Mouse (Mus musculus) intestine, embryonic 15.5 days (tissue): ENCODE measurements around the gene Ppp1r14c. TPM values are rescaled to one million over a fixed set of nuclear protein-coding genes. Genes with fewer than 3 reads are reported as not detected.
A peak's percentile ranks its signal among the peaks of the same experiment; 100 is the strongest.

Experiments used
- ATAC-seq: fragments of 200-750 bp; cut with Nextera tagmentation; 2 replicates; pipeline ENCODE4 v1.8.0; 2017; ENCODE audit warnings: moderate TSS enrichment, moderate library complexity
- H3K27ac ChIP-seq: fragments of 300-500 bp; sonication (generic); 2 replicates; pipeline ENCODE4 v1.5.1; 2015; ENCODE audit warnings: mild to moderate bottlenecking, inconsistent platforms
- H3K27me3 ChIP-seq: fragments of 300-500 bp; sonication (generic); replicated peaks from 2 replicates; pipeline ENCODE4 v1.6.1; 2015; ENCODE audit warnings: inconsistent platforms
- H3K36me3 ChIP-seq: fragments of 300-500 bp; sonication (generic); 2 replicates; pipeline ENCODE4 v1.6.1; 2015; ENCODE audit warnings: inconsistent platforms
- H3K4me1 ChIP-seq: fragments of 300-500 bp; sonication (generic); replicated peaks from 2 replicates; pipeline ENCODE4 v1.6.1; 2015; ENCODE audit warnings: inconsistent platforms
- H3K4me2 ChIP-seq: fragments of 300-500 bp; sonication (generic); replicated peaks from 2 replicates; pipeline ENCODE4 v1.6.1; 2015; ENCODE audit warnings: mild to moderate bottlenecking, inconsistent platforms
- H3K4me3 ChIP-seq: fragments of 300-500 bp; sonication (generic); replicated peaks from 2 replicates; pipeline ENCODE4 v1.5.1; 2015; ENCODE audit warnings: inconsistent platforms
- H3K9ac ChIP-seq: fragments of 300-500 bp; sonication (generic); 2 replicates; pipeline ENCODE4 v1.6.1; 2015; ENCODE audit warnings: inconsistent platforms
- H3K9me3 ChIP-seq: fragments of 300-500 bp; sonication (generic); 2 replicates; pipeline ENCODE4 v1.6.1; 2016; ENCODE audit warnings: inconsistent platforms
- WGBS: fragments of 180-500 bp; shearing (Covaris S2); methylation state at CpG from one replicate; pipeline ENCODE4 v1.1.7; 2015; 5-methylcytosine and 5-hydroxymethylcytosine counted together
- polyA plus RNA-seq: library from polyadenylated mRNA; unstranded; fragments of >200 nt; fragmentation: Nextera tagmentation; extraction: Ambion mirVana; gene quantifications from 2 replicates; pipeline ENCODE4 v1.2.1, GENCODE M21; 2015

The Ppp1r14c gene
- polyA plus RNA-seq, 1 experiment from 2014 or later, result 2.4 TPM

DNA sequence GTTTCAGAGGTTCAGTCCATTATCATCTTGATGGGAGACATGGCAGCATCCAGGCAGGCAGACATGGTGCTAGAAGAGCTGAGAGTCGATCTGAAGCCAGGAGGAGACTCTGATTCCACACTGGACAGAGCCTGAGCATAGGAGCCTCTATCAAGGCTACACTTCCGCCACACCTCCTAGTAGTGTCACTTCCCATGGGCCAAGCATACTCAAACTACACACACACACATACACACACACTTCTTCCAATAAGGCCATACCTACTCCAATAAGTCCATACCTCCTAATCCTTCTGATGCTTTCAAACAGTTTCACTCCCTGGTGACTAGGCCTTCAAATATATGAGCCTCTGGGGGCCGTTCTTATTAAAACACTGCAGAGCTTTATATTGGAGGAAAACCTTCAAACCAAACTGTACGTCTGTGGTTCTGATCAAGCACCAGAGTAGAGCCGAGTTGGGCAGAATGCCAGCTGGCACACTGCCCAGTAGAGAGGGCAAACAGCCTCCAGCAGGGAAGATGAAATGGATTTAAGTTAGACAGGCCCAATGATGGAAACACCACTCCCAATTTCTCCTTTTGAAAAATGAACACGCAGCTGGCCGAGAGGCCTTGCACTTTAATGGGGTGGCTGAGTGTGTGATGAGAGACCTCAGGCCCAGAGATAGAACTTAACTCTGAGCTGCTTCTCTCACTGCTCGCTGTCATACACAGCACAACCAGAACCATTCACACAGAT, 141.8 kb downstream of the Ppp1r14c start:
- peak; percentile 79 for ATAC-seq
- peak overlapping the region; percentile 14; the same call in 1 of the 2 replicates for H3K27ac ChIP-seq
- H3K36me3 ChIP-seq, result no peaks in the 10 kb centered on the region
- no peaks in the 10 kb centered on the region for H3K27me3 ChIP-seq
- no peak overlapping the region for H3K4me2 ChIP-seq
- no peak overlapping the region for H3K4me3 ChIP-seq
- 0 out of 2 replicates have a peak, but pooled peaks cover 6% of the 10 kb centered on the region for H3K4me1 ChIP-seq
- WGBS, result 46% methylated on average over 8 of the region's 8 CpGs
- H3K9ac ChIP-seq, result no peak overlapping the region
- no peaks in the 10 kb centered on the region for H3K9me3 ChIP-seq

GRCm38 (mm10) chr10:3508222-3508588, 142.3 kb downstream of the Ppp1r14c start:
- peak; percentile 4; the same call in 1 of the 2 replicates for ATAC-seq
- no peaks in the 10 kb centered on the region for H3K36me3 ChIP-seq
- H3K9me3 ChIP-seq, result no peaks in the 10 kb centered on the region
- no peak overlapping the region for H3K4me2 ChIP-seq
- H3K27me3 ChIP-seq, result no peaks in the 10 kb centered on the region
- H3K4me3 ChIP-seq, result no peak overlapping the region
- H3K27ac ChIP-seq, result no peak overlapping the region
- 0 out of 2 replicates have a peak, but pooled peaks cover 6% of the 10 kb centered on the region for H3K4me1 ChIP-seq
- H3K9ac ChIP-seq, result no peak overlapping the region
- WGBS, result 75% methylated on average over 2 of the region's 2 CpGs

GRCm38 (mm10) chr10:3508746-3509145, 142.9 kb downstream of the Ppp1r14c start:
- no peak for ATAC-seq
- no peaks in the 10 kb centered on the region for H3K27me3 ChIP-seq
- WGBS, result 67% methylated on average over 2 of the region's 2 CpGs

GRCm38 (mm10) chr10:3509663-3510277, 143.9 kb downstream of the Ppp1r14c start:
- Histone ChIP-seq H3K36me3 (no peaks in the 10 kb centered on the region), H3K27ac (no peak overlapping the region), H3K4me1 (0 out of 2 replicates have a peak, but pooled peaks cover 6% of the 10 kb centered on the region), H3K4me3 (no peak overlapping the region), H3K27me3 (no peaks in the 10 kb centered on the region), H3K9ac (no peak overlapping the region), H3K4me2 (no peak overlapping the region), H3K9me3 (no peaks in the 10 kb centered on the region)
- 59% methylated on average over 7 of the region's 7 CpGs for WGBS
- ATAC-seq, result no peak

More at GRCm38 (mm10) chr10:3508746-3509145, 142.9 kb downstream of the Ppp1r14c start:
- Histone ChIP-seq H3K36me3 (no peaks in the 10 kb centered on the region), H3K9me3 (no peaks in the 10 kb centered on the region), H3K27ac (no peak overlapping the region), H3K4me1 (0 out of 2 replicates have a peak, but pooled peaks cover 6% of the 10 kb centered on the region), H3K9ac (no peak overlapping the region), H3K4me3 (no peak overlapping the region), H3K4me2 (no peak overlapping the region)

- H3K36me3 ChIP-seq, result no peaks in the 10 kb centered on the region
- no peaks in the 10 kb centered on the region for H3K9me3 ChIP-seq
- WGBS, result 62% methylated on average over 3 of the region's 3 CpGs
- no peak for ATAC-seq
- H3K27me3 ChIP-seq, result no peaks in the 10 kb centered on the region
- H3K9ac ChIP-seq, result no peak overlapping the region
- no peak overlapping the region for H3K4me3 ChIP-seq
- no peak overlapping the region for H3K4me2 ChIP-seq
- 0 out of 2 replicates have a peak, but pooled peaks cover 6% of the 10 kb centered on the region for H3K4me1 ChIP-seq
- H3K27ac ChIP-seq, result no peak overlapping the region
Observed at GRCm38 (mm10) chr10:3510486-3510885, 144.6 kb downstream of the Ppp1r14c start.

DNA sequence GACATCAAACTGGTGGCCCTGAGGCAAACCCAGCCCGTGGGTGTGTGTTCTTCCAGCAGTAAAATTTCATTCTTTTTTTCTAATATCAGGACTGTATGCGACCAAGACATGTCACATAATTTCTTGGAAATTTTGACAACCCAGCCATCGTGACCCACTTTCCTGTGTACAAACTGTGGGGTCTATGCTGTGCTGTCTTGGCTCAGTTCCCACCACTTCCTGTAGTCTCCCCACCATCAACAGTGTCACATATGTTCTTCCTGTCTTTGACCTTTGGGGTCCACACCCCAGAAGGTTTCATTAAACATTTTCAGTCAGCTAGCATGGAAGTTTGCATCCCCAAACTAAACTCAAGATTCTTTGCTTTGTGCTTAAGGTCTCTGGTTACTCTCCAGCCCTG, 145.5 kb downstream of the Ppp1r14c start:
- H3K27ac ChIP-seq, result no peak overlapping the region
- 61% methylated on average over 3 of the region's 3 CpGs for WGBS

DNA sequence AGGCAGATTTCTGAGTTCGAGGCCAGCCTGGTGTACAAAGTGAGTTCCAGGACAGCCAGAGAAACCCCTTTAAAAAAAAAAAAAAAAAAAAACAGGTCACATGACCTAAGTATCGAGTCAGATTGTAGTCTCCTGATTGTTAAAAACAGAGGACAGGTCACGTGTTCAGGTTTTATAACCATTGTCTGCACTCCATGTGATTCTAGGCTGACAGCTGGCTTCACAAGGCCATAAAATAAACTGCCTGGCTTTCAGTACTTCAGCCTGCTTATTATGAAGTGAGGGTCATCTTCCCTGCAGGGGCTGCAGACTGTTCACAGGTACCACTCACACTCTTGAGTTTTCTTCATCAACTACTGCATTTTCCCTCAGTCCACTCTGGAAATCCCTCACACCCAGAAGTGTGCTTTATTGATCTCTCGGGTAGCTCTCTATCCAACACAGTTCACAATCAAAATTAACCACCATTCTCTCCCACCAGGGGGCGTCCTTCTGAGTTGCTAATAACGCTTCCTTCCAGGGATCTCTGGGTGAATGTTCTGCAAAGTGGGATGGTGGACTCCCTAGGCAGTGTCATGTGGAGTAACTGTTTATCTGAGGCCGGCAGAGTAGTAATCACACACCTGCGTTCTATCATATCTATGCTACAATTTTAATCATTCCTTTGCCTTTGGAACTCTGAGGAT, 146.9 kb downstream of the Ppp1r14c start:
- Histone ChIP-seq H3K4me2 (no peak overlapping the region), H3K4me1 (0 out of 2 replicates have a peak, but pooled peaks cover 6% of the 10 kb centered on the region), H3K27ac (no peak overlapping the region), H3K9me3 (no peaks in the 10 kb centered on the region), H3K4me3 (no peak overlapping the region), H3K27me3 (no peaks in the 10 kb centered on the region), H3K36me3 (no peaks in the 10 kb centered on the region), H3K9ac (no peak overlapping the region)
- peak; percentile 26; the same call in 1 of the 2 replicates for ATAC-seq
- 73% methylated on average over 8 of the region's 8 CpGs for WGBS

More for the DNA sequence above, 145.5 kb downstream of the Ppp1r14c start:
- 0 out of 2 replicates have a peak, but pooled peaks cover 6% of the 10 kb centered on the region for H3K4me1 ChIP-seq
- H3K27me3 ChIP-seq, result no peaks in the 10 kb centered on the region
- no peak overlapping the region for H3K9ac ChIP-seq
- H3K4me3 ChIP-seq, result no peak overlapping the region
- no peaks in the 10 kb centered on the region for H3K36me3 ChIP-seq
- no peaks in the 10 kb centered on the region for H3K9me3 ChIP-seq
- no peak overlapping the region for H3K4me2 ChIP-seq
- ATAC-seq, result no peak

DNA sequence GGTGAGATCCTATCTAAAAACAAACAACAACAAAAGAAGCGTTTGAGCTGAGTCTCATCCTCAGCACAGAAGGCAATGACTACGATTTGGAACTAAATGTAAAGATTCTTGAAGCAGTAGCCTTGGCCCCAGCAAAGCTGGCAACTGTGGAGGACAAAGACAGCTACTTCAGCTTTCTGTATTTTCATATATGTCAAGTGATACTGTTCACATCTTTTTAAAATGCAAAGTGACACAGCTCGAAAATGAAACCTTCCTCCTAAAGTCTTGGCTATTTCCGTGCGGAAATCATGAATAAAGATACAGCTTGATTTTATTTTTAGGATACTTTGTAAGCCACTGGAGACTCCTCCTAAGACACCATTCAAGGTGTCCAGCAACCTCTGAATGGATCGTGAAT, 148.1 kb downstream of the Ppp1r14c start:
- no peak overlapping the region for H3K4me3 ChIP-seq
- 0 out of 2 replicates have a peak, but pooled peaks cover 3% of the 10 kb centered on the region for H3K4me1 ChIP-seq
- ATAC-seq, result no peak
- H3K9me3 ChIP-seq, result no peaks in the 10 kb centered on the region
- H3K4me2 ChIP-seq, result no peak overlapping the region
- H3K27me3 ChIP-seq, result no peaks in the 10 kb centered on the region
- 74% methylated on average over 6 of the region's 6 CpGs for WGBS
- H3K27ac ChIP-seq, result no peak overlapping the region
- H3K9ac ChIP-seq, result no peak overlapping the region
- H3K36me3 ChIP-seq, result no peaks in the 10 kb centered on the region

Other genes starting within 250 kb of the Ppp1r14c start
- 0.05 and 0.24 TPM in 2 replicates for gene H60c, start 98.3 kb upstream of the Ppp1r14c start, polyA plus RNA-seq
- 4.4 and 5.5 TPM in 2 replicates for gene Iyd, start 174.2 kb downstream of the Ppp1r14c start, polyA plus RNA-seq